Mouse (Mus musculus) hindbrain, embryonic 16.5 days (tissue): ENCODE measurements around the gene Neurl1b. TPM values are rescaled to one million over a fixed set of nuclear protein-coding genes. Genes with fewer than 3 reads are reported as not detected.

ENCODE experiments used
- ATAC-seq: fragments of 200-750 bp; cut with Nextera tagmentation; 2 replicates; pipeline ENCODE4 v1.8.0; 2017; ENCODE audit warnings: moderate TSS enrichment, moderate library complexity
- H3K27ac ChIP-seq: fragments of 300-500 bp; sonication (generic); 2 replicates; pipeline ENCODE4 v1.5.1; 2014; ENCODE audit warnings: low read depth, mild to moderate bottlenecking, control low read depth, low read length, moderate library complexity
- H3K27me3 ChIP-seq: fragments of 300-500 bp; sonication (generic); replicated peaks from 2 replicates; pipeline ENCODE4 v1.6.1; 2014; ENCODE audit warnings: low read length; ENCODE audit not compliant: control insufficient read depth, insufficient read depth
- H3K36me3 ChIP-seq: fragments of 300-500 bp; sonication (generic); 2 replicates; pipeline ENCODE4 v1.6.1; 2014; ENCODE audit warnings: mild to moderate bottlenecking, low read length, moderate library complexity, mixed read lengths; ENCODE audit not compliant: control insufficient read depth, insufficient read depth
- H3K4me1 ChIP-seq: fragments of 300-500 bp; sonication (generic); 2 replicates; pipeline ENCODE4 v1.6.1; 2014; ENCODE audit warnings: low read depth, low read length; ENCODE audit not compliant: control insufficient read depth, insufficient read depth
- H3K4me2 ChIP-seq: fragments of 300-500 bp; sonication (generic); 2 replicates; pipeline ENCODE4 v1.6.1; 2014; ENCODE audit warnings: mild to moderate bottlenecking, low read length, control low read depth, moderate library complexity
- H3K4me3 ChIP-seq: fragments of 300-500 bp; sonication (generic); 2 replicates; pipeline ENCODE4 v1.5.1; 2014; ENCODE audit warnings: mild to moderate bottlenecking, low read length, control low read depth, moderate library complexity
- H3K9ac ChIP-seq: fragments of 300-500 bp; sonication (generic); 2 replicates; pipeline ENCODE4 v1.6.1; 2014; ENCODE audit warnings: low read depth, mild to moderate bottlenecking, control low read depth, low read length, moderate library complexity
- H3K9me3 ChIP-seq: fragments of 300-500 bp; sonication (generic); 2 replicates; pipeline ENCODE4 v1.6.1; 2014; ENCODE audit warnings: mild to moderate bottlenecking, low read length, moderate library complexity; ENCODE audit not compliant: control insufficient read depth
- WGBS: fragments of 180-500 bp; shearing (Covaris S2); extraction: QIAGEN DNeasy Blood & Tissue Kit; methylation state at CpG from one replicate; pipeline ENCODE4 v1.1.7; 2014; 5-methylcytosine and 5-hydroxymethylcytosine counted together
- polyA plus RNA-seq: library from polyadenylated mRNA; unstranded; fragments of >200 nt; fragmentation: Nextera tagmentation; extraction: Ambion mirVana; gene quantifications from 2 replicates; pipeline ENCODE4 v1.2.1, GENCODE M21; 2015

The Neurl1b gene
- polyA plus RNA-seq, 1 experiment from 2014 or later, result 2.2 TPM

- H3K27ac ChIP-seq, result no peak overlapping the region
- H3K4me3 ChIP-seq, result no peak overlapping the region
- no peaks in the 10 kb centered on the region for H3K27me3 ChIP-seq
- H3K36me3 ChIP-seq, result no peaks in the 10 kb centered on the region
- no peak overlapping the region for H3K4me2 ChIP-seq
- H3K4me1 ChIP-seq, result no peaks in the 10 kb centered on the region
- no peak overlapping the region for H3K9ac ChIP-seq
- ATAC-seq, result no peak
- no peaks in the 10 kb centered on the region for H3K9me3 ChIP-seq
- WGBS, result 85% methylated on average over 9 of the region's 9 CpGs
These were observed 25.4 kb upstream of the Neurl1b start for GRCm38 (mm10) chr17:26389241-26389640.

GRCm38 (mm10) chr17:26390666-26391065 lies 24.0 kb upstream of the Neurl1b start:
- ATAC-seq, result no peak
- 73% methylated on average over 5 of the region's 5 CpGs for WGBS
- H3K4me1 ChIP-seq, result no peaks in the 10 kb centered on the region

GRCm38 (mm10) chr17:26392355-26392754 lies 22.3 kb upstream of the Neurl1b start:
- 86% methylated on average over 7 of the region's 7 CpGs for WGBS

More at GRCm38 (mm10) chr17:26390666-26391065, 24.0 kb upstream of the Neurl1b start:
- H3K9ac ChIP-seq, result no peak overlapping the region
- H3K27me3 ChIP-seq, result no peaks in the 10 kb centered on the region
- H3K4me3 ChIP-seq, result no peak overlapping the region
- H3K9me3 ChIP-seq, result no peaks in the 10 kb centered on the region
- no peaks in the 10 kb centered on the region for H3K36me3 ChIP-seq
- no peak overlapping the region for H3K27ac ChIP-seq
- no peak overlapping the region for H3K4me2 ChIP-seq

GRCm38 (mm10) chr17:26396765-26397164 lies 17.9 kb upstream of the Neurl1b start:
- no peaks in the 10 kb centered on the region for H3K9me3 ChIP-seq
- no peak overlapping the region for H3K4me3 ChIP-seq
- H3K36me3 ChIP-seq, result no peaks in the 10 kb centered on the region
- H3K9ac ChIP-seq, result no peak overlapping the region
- WGBS, result 83% methylated on average over 3 of the region's 3 CpGs
- ATAC-seq, result no peak
- no peak overlapping the region for H3K27ac ChIP-seq
- no peaks in the 10 kb centered on the region for H3K4me1 ChIP-seq
- no peaks in the 10 kb centered on the region for H3K27me3 ChIP-seq
- no peak overlapping the region for H3K4me2 ChIP-seq

More at GRCm38 (mm10) chr17:26392355-26392754, 22.3 kb upstream of the Neurl1b start:
- Histone ChIP-seq H3K4me3 (no peak overlapping the region), H3K4me2 (no peak overlapping the region), H3K4me1 (no peaks in the 10 kb centered on the region), H3K36me3 (no peaks in the 10 kb centered on the region), H3K9ac (no peak overlapping the region), H3K9me3 (no peaks in the 10 kb centered on the region), H3K27me3 (no peaks in the 10 kb centered on the region), H3K27ac (no peak overlapping the region)
- ATAC-seq, result no peak

- no peaks in the 10 kb centered on the region for H3K36me3 ChIP-seq
- H3K4me1 ChIP-seq, result no peaks in the 10 kb centered on the region
- H3K4me3 ChIP-seq, result no peak overlapping the region
- H3K9me3 ChIP-seq, result no peaks in the 10 kb centered on the region
- H3K9ac ChIP-seq, result no peak overlapping the region
- 54% methylated on average over 6 of the region's 6 CpGs for WGBS
- no peak overlapping the region for H3K4me2 ChIP-seq
- H3K27ac ChIP-seq, result no peak overlapping the region
- ATAC-seq, result no peak
- H3K27me3 ChIP-seq, result no peaks in the 10 kb centered on the region
These were observed 17.3 kb upstream of the Neurl1b start for GRCm38 (mm10) chr17:26397339-26397738.

- no peak for ATAC-seq
- Histone ChIP-seq H3K4me3 (no peak overlapping the region), H3K4me2 (no peak overlapping the region), H3K9ac (no peak overlapping the region), H3K27ac (no peak overlapping the region), H3K9me3 (no peaks in the 10 kb centered on the region), H3K27me3 (no peaks in the 10 kb centered on the region), H3K4me1 (no peaks in the 10 kb centered on the region), H3K36me3 (no peaks in the 10 kb centered on the region)
- WGBS, result 85% methylated on average over 10 of the region's 10 CpGs
These were observed 9.1 kb upstream of the Neurl1b start for GRCm38 (mm10) chr17:26405340-26406100.

GRCm38 (mm10) chr17:26412967-26413366 lies 1.7 kb upstream of the Neurl1b start:
- 88% methylated on average over 5 of the region's 5 CpGs for WGBS

GRCm38 (mm10) chr17:26414184-26414522 lies 476 bp upstream of the Neurl1b start:
- peak overlapping the region; percentile 88 for H3K9ac ChIP-seq
- no peaks in the 10 kb centered on the region for H3K36me3 ChIP-seq
- peak overlapping the region; percentile 97 for H3K4me2 ChIP-seq
- H3K9me3 ChIP-seq, result no peaks in the 10 kb centered on the region
- no peak overlapping the region for H3K27ac ChIP-seq
- H3K27me3 ChIP-seq, result peaks cover 7% of the 10 kb centered on the region; the same call in 1 of the 2 replicates
- ATAC-seq, result peak; percentile 21
- peaks cover 9% of the 10 kb centered on the region for H3K4me1 ChIP-seq
- H3K4me3 ChIP-seq, result peak overlapping the region; percentile 89
- 9% methylated on average over 5 of the region's 5 CpGs for WGBS

More at GRCm38 (mm10) chr17:26412967-26413366, 1.7 kb upstream of the Neurl1b start:
- ATAC-seq, result no peak
- Histone ChIP-seq H3K27ac (no peak overlapping the region), H3K9ac (no peak overlapping the region), H3K9me3 (no peaks in the 10 kb centered on the region), H3K4me3 (no peak overlapping the region), H3K36me3 (no peaks in the 10 kb centered on the region), H3K4me2 (no peak overlapping the region), H3K27me3 (peaks cover 7% of the 10 kb centered on the region; the same call in 1 of the 2 replicates), H3K4me1 (peaks cover 9% of the 10 kb centered on the region)

GRCm38 (mm10) chr17:26415355-26415865 lies 781 bp downstream of the Neurl1b start:
- WGBS, result under 1% methylated on average over 27 of the region's 27 CpGs
- Histone ChIP-seq H3K4me2 (peak overlapping the region; percentile 97), H3K36me3 (no peaks in the 10 kb centered on the region), H3K27me3 (peaks cover 7% of the 10 kb centered on the region; the same call in 1 of the 2 replicates), H3K4me3 (peak overlapping the region; percentile 89), H3K27ac (peak overlapping the region; percentile 55), H3K9me3 (no peaks in the 10 kb centered on the region), H3K4me1 (peaks cover 9% of the 10 kb centered on the region), H3K9ac (peak overlapping the region; percentile 88)
- ATAC-seq, result peak; percentile 17; the same call in 1 of the 2 replicates
